Mouse (Mus musculus) adrenal gland, postnatal 14 days (tissue): ENCODE data around the gene Cenpk. TPM values are rescaled to one million over a fixed set of nuclear protein-coding genes. Genes with fewer than 3 reads are reported as not detected.

Experiments used
- total RNA-seq: library from RNA; stranded (reverse); gene quantifications from 2 replicates; pipeline ENCODE4 v1.2.3, GENCODE M21; 2021

The Cenpk gene
- total RNA-seq, 1 experiment from 2014 or later: 7.6 TPM

Other genes with a start within 250 kb of the Cenpk start
- gene Nln, start 119.0 kb upstream of the Cenpk start, total RNA-seq: 21.0 and 26.5 TPM in 2 replicates
- 7.1 and 9.7 TPM in 2 replicates for gene Sgtb, start 118.9 kb upstream of the Cenpk start, total RNA-seq
- 52.2 and 55.7 TPM in 2 replicates for gene Trappc13, start 50.1 kb upstream of the Cenpk start, total RNA-seq
- gene Trim23, start 49.8 kb upstream of the Cenpk start, total RNA-seq: 17.3 and 18.8 TPM in 2 replicates
- gene Ppwd1, start 232 bp downstream of the Cenpk start, total RNA-seq: 16.7 and 18.1 TPM in 2 replicates
- 3.2 and 3.8 TPM in 2 replicates for gene Adamts6, start 59.2 kb downstream of the Cenpk start, total RNA-seq